Mouse (Mus musculus) hindbrain, postnatal 0 days (tissue): ENCODE measurements at regions not wholly inside any gene's neighbourhood (a gene's known extent, or its start where the extent isn't known, plus 50 kb on each side); places are given as distances from the start of the nearest gene placed in this dataset.

Source experiments
- ATAC-seq: fragments of 200-750 bp; cut with Nextera tagmentation; 2 replicates; pipeline ENCODE4 v1.8.0; 2017; ENCODE audit warnings: mild to moderate bottlenecking, moderate TSS enrichment, moderate library complexity
- DNase-seq: peaks from one replicate; pipeline ENCODE4 v3.0.0-alpha.2; 2015; ENCODE audit warnings: low spot score
- H3K27ac ChIP-seq: fragments of 300-500 bp; sonication (generic); 2 replicates; pipeline ENCODE4 v1.5.1; 2014; ENCODE audit warnings: mild to moderate bottlenecking
- H3K27me3 ChIP-seq: fragments of 300-500 bp; sonication (generic); 2 replicates; pipeline ENCODE4 v1.6.1; 2014; ENCODE audit warnings: low read length, mixed read lengths; ENCODE audit not compliant: insufficient read depth
- H3K36me3 ChIP-seq: fragments of 300-500 bp; sonication (generic); 2 replicates; pipeline ENCODE4 v1.6.1; 2014; ENCODE audit warnings: low read length, mixed read lengths; ENCODE audit not compliant: insufficient read depth
- H3K4me1 ChIP-seq: fragments of 300-500 bp; sonication (generic); 2 replicates; pipeline ENCODE4 v1.6.1; 2014; ENCODE audit warnings: antibody characterized with exemption, low read length, mixed read lengths; ENCODE audit not compliant: insufficient read depth
- H3K4me2 ChIP-seq: fragments of 300-500 bp; sonication (generic); 2 replicates; pipeline ENCODE4 v1.6.1; 2014; ENCODE audit warnings: low read depth, mild to moderate bottlenecking, low read length, moderate library complexity, mixed read lengths
- H3K4me3 ChIP-seq: fragments of 300-500 bp; sonication (generic); 2 replicates; pipeline ENCODE4 v1.5.1; 2014; ENCODE audit warnings: low read length
- H3K9ac ChIP-seq: fragments of 300-500 bp; sonication (generic); replicated peaks from 2 replicates; pipeline ENCODE4 v1.6.1; 2014; ENCODE audit warnings: mild to moderate bottlenecking, low read length, moderate library complexity, mixed read lengths
- H3K9me3 ChIP-seq: fragments of 300-500 bp; sonication (generic); 2 replicates; pipeline ENCODE4 v1.6.1; 2016; ENCODE audit warnings: low read length, mixed read lengths
- CTCF ChIP-seq: IDR thresholded peaks from 2 replicates; pipeline ENCODE4 v1.5.1; 2016; ENCODE audit warnings: antibody characterized with exemption, control low read depth, low read depth
- whole genome bisulfite sequencing: fragments of 180-500 bp; shearing (Covaris S2); extraction: QIAGEN DNeasy Blood & Tissue Kit; methylation state at CpG from one replicate; pipeline ENCODE4 v1.1.7; 2014; 5-methylcytosine and 5-hydroxymethylcytosine counted together

GRCm38 (mm10) chr16:24143894-24144293, 155.2 kb upstream of the Bcl6 start:
- Histone ChIP-seq H3K4me2 (no peak overlapping the region), H3K27ac (no peak overlapping the region), H3K9ac (no peak overlapping the region), H3K9me3 (no peaks in the 10 kb centered on the region), H3K4me1 (no peaks in the 10 kb centered on the region), H3K4me3 (no peak overlapping the region), H3K27me3 (no peaks in the 10 kb centered on the region), H3K36me3 (no peaks in the 10 kb centered on the region)
- WGBS: 92% methylated on average over 3 of the region's 3 CpGs
- no peak for ATAC-seq
- DNase-seq: no peak
- no peak for TF ChIP-seq CTCF

- H3K36me3 ChIP-seq: no peaks in the 10 kb centered on the region
- H3K27me3 ChIP-seq: no peaks in the 10 kb centered on the region
- H3K9ac ChIP-seq: no peak overlapping the region
- H3K4me1 ChIP-seq: no peaks in the 10 kb centered on the region
- H3K4me2 ChIP-seq: no peak overlapping the region
- no peaks in the 10 kb centered on the region for H3K9me3 ChIP-seq
- no peak for TF ChIP-seq CTCF
- 54% methylated on average over 5 of the region's 5 CpGs for WGBS
- DNase-seq (no peak), ATAC-seq (no peak)
- H3K4me3 ChIP-seq: no peak overlapping the region
- no peak overlapping the region for H3K27ac ChIP-seq
Observed at GRCm38 (mm10) chr16:24142915-24143541, 154.4 kb upstream of the Bcl6 start.

DNA sequence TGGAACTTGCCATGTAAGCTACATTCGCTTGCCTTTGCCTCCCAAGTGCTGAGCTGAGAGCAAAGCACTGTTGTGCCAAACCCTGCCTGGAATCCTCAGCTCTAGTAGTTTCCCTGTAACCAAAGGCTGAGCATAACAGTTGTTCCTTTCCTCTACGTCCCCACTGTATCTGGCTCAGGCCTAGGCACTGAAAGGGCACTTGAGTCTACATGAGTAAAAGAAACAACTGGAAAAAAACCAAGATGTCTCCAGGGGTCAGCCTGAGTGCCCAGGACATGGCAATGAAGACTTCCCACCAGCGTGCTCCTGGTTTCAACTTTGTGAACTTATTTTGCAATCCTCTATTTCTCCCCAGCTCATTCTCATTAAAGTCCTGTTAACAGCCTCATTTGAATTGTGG, 150.5 kb upstream of the Bcl6 start:
- WGBS: 85% methylated on average over 3 of the region's 3 CpGs
- no peak for DNase-seq
- Histone ChIP-seq H3K27me3 (no peaks in the 10 kb centered on the region), H3K4me3 (no peak overlapping the region), H3K4me2 (no peak overlapping the region), H3K4me1 (no peaks in the 10 kb centered on the region), H3K36me3 (no peaks in the 10 kb centered on the region), H3K9me3 (no peaks in the 10 kb centered on the region), H3K9ac (no peak overlapping the region), H3K27ac (no peak overlapping the region)
- no peak for TF ChIP-seq CTCF
- ATAC-seq: no peak

- TF ChIP-seq CTCF: no peak
- 76% methylated on average over 7 of the region's 7 CpGs for WGBS
- no peak overlapping the region for H3K9ac ChIP-seq
Observed at GRCm38 (mm10) chr16:24137266-24138033, 148.8 kb upstream of the Bcl6 start.

GRCm38 (mm10) chr16:24136483-24137148, 148.0 kb upstream of the Bcl6 start:
- no peak for TF ChIP-seq CTCF

More at GRCm38 (mm10) chr16:24137266-24138033, 148.8 kb upstream of the Bcl6 start:
- no peak overlapping the region for H3K27ac ChIP-seq
- no peaks in the 10 kb centered on the region for H3K27me3 ChIP-seq
- H3K4me1 ChIP-seq: no peaks in the 10 kb centered on the region
- H3K4me2 ChIP-seq: no peak overlapping the region
- no peak overlapping the region for H3K4me3 ChIP-seq
- H3K36me3 ChIP-seq: no peaks in the 10 kb centered on the region
- ATAC-seq (no peak), DNase-seq (no peak)
- H3K9me3 ChIP-seq: no peaks in the 10 kb centered on the region

DNA sequence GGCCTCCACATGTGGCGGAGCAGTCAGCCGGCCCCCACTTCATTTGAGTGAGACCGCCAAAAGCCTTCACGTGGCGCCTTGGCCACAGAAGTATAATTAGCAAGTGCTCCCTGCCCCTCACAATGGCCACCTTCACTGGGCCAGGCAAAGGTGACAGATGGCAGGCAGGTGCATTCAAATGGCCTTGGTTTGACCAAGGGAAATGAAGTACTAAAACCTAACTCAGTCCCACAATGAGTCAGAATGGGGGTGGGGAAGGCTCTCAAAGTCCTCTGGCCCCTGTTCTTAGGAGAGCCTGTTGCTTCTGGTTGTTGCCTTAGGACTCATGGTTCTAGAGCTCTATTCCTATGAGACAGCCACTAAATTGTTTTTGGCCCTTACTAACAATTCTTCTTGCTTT, 147.2 kb upstream of the Bcl6 start:
- H3K27me3 ChIP-seq: no peaks in the 10 kb centered on the region
- 96% methylated on average over 5 of the region's 5 CpGs for WGBS
- H3K36me3 ChIP-seq: no peaks in the 10 kb centered on the region
- DNase-seq (no peak), ATAC-seq (no peak)
- TF ChIP-seq CTCF: no peak
- H3K27ac ChIP-seq: no peak overlapping the region
- no peaks in the 10 kb centered on the region for H3K4me1 ChIP-seq
- no peak overlapping the region for H3K4me3 ChIP-seq
- H3K4me2 ChIP-seq: no peak overlapping the region
- H3K9ac ChIP-seq: no peak overlapping the region
- H3K9me3 ChIP-seq: no peaks in the 10 kb centered on the region

More at GRCm38 (mm10) chr16:24136483-24137148, 148.0 kb upstream of the Bcl6 start:
- ATAC-seq (no peak), DNase-seq (no peak)
- Histone ChIP-seq H3K4me3 (no peak overlapping the region), H3K4me2 (no peak overlapping the region), H3K9me3 (no peaks in the 10 kb centered on the region), H3K27me3 (no peaks in the 10 kb centered on the region), H3K4me1 (no peaks in the 10 kb centered on the region), H3K9ac (no peak overlapping the region), H3K36me3 (no peaks in the 10 kb centered on the region), H3K27ac (no peak overlapping the region)
- WGBS: 62% methylated on average over 5 of the region's 5 CpGs
